Mouse (Mus musculus): Measurements from ENCODE around the gene Wbp4.
"Not testable (repeated sequence)": the region's sequence is repeated elsewhere in the genome, so short reads cannot be mapped to it uniquely, and the experiment has no call there.

Wbp4 gene

DNA sequence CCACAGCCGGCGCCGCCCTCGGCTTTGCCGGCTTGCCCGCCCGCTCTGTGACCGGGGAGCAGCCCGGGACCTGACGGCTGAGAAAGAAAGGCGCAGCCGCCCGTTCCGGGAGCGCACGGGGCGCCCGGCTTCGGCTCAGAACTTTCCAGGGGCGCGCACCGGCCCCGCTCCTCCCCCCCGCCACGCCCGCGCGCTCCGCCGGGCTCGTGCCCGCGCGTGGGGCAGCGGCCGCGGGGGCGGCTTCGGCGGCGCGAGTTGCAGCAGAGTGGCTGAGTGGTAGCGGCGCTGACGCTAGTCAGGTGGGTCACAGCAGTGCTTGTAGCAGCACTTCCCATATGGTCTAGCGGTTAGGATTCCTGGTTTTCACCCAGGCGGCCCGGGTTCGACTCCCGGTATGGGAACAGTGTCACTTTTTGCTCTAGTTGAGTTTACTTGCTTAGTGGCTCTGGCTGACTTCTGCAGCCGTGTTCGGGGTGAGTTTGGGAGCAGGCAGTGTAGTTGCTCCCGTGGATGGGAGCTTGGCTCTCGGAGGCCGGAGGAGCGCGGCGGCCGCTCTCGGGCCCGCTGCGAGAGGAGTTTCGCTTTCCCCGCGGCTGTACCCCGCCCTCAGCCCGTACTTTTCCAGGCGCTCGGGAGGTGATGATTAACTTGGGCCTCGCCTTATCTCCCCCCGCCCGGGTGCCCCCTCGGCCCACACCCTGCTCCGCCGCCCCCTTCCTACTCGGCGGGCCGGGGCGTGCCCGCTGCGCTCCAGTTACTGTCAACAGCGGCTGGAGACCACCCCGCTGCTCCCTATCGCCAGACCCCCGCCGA, at the start of gene Wbp4:
Wbp4 (minus strand) TSS at position 182 of the 813 bp plus-strand sequence.
- peak; percentile 94 for DNase-seq

DNA sequence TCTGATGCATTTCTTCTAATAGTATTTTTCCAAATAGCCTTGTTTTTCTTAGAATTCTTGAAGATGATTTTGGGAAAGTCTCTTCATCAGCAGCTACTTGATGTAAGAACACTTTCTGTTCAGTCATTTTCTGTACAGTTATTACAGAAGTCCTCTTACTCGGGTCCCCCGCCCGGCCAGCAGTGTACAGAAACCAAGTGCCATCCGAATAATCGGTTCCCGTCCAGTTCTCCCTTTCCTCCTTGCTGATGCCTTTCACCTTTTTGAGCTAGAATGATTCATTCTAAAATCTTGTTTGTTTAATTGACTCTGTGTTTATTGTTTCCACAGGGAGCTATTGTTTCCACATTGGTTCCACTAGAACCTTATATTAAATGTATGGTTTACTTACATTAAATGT, 49.4 kb upstream of the Wbp4 start:
- DNase-seq = no peak

DNA sequence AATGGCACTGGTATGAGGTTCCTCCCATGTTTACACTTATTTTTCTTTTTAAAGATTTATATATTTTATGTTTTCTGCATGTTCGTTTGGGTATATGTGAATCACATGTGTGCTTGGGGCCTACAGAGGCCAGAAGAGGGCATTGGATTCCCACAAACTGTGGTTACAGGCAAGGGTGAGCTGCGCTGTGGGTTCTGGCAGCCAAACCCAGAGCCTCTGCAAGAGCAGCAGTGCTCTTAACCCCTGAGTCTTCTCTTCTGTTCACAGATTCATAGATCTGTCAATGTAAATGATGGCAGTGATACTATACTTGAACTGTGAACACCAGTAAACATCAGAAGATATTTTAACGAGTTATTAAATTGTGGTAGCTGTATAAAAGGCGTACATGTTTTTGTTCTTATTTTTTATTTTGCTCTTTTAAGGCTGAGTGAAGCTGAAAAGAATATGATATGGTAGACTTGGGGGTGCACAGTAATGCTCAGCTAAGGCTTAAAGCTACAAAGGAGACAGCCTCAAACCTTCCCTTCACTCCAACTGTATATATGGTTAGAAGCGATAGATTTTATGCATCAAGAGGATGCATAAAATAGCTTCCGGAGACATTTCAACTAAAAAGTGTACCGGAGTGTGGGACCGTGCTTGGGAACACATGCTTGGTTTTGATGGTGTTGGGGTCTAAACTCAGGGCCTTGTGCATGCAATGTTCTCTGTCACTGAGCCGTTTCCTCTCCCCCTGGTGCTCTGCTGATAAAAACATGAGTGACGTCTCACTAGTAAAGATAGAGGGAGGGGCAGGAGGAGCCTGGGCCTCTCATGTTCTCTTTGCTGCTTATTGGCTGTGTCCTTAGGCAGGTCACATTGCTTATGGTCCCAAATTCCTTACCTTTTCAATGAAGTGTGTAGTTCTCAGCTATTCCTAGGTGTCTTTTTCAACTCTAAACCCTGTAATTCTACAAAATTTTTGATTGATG, 48.5 kb upstream of the Wbp4 start:
- no peak for DNase-seq

DNA sequence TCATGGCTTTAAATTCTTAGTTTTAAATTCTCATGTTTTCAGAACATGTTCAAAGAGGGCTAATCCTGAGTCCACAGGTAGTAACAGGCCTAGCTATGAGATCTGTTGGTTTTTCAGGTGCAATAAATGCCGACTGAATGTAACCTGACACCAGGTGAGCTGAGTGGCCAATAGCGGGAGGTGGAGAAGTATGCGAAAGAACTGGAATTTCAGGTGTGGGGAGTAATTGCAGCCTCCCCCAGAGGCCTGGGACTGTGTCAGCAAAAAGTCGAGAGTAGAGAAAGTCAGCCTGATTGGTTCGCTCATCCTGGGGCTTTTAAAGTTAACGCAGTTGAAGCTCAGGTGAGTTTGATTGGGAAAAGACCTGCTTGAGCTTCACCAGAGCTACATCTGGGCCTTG, 46.4 kb upstream of the Wbp4 start:
- DNase-seq = peak; percentile 72

DNA sequence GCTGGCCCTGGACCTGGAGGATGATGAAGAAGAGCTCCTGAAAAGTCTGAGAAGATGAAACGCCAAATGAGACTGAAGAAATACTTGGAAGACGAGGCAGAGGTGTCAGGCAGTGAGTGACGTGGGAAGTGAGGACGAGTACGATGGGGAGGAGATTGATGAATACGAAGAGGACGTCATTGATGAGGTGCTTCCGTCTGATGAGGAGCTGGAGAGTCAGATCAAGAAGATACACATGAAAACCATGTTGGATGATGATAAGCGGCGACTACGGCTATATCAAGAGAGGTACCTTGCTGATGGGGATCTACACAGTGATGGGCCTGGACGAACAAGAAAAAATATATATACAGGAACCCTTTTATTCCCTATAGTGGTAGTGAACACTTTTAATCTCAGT, 44.8 kb upstream of the Wbp4 start:
- DNase-seq = not testable (repeated sequence)

DNA sequence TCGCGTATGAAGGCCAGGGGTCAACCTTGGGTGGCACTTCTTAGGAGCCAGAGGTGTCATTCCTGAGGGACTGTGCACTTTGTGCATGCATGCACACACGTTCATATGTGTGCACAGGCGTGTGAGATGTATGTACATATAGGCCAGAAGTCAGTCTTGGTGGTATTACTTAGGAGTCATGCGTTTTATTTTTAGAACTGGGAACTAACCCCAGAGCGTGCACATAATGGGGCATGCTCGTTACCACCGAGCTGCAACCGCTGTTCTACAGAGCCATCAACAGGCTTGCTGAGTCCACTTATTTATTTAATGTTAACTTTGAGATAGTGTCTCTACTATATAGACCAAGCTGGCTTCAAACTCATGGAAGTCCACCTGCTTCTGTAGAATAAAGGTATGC, 41.1 kb upstream of the Wbp4 start:
- no peak for DNase-seq

DNA sequence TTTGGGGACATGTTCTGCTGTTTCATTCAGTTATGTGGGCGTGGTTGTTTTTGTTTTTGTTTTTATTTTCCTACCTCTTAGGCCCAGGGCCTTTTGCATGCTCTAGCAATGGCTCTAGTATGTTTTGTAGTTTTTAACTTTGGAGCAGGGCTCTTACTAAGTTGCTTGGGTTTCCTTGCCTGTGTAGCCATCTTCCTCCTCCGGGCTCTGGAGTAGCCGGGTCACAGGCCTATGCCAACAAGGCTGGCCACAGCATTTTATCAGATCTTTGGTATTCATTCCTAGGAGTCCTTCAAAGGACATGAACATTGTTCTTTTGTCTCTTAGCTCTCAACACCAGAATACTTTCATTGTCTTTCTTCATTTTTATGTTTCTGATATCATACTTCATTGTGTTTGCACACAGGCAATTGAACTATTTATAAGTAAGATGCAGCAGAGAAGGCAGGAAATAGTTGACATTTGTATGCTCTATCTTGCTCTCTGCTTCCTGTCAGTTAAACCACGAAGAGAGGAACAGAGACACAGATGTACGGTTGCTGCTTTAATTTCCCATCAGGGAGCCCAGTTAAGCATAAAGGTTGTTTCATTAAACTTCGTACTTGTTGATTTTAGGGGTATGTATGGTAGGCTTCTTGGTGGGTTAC, 40.3 kb upstream of the Wbp4 start:
- no peak for DNase-seq

DNA sequence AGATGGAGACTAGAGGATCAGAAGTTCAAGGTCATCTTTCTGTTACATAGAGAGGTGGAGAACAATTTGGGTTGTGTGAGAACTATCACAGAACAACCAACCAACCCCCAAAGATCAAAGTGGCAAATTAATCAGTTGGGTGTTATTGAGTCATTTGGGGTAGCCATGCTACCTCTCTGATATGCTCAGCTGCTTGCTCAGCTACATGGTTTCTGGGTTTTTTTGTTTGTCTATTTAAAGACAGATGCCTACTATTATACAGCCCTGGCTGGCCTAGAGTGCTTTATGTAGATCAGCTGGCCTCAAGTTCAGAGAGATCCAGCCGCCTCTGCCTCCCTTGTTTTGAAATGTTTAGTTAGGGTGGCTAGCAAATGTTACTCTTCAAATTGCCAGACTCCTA, 39.7 kb upstream of the Wbp4 start:
- DNase-seq = no peak

DNA sequence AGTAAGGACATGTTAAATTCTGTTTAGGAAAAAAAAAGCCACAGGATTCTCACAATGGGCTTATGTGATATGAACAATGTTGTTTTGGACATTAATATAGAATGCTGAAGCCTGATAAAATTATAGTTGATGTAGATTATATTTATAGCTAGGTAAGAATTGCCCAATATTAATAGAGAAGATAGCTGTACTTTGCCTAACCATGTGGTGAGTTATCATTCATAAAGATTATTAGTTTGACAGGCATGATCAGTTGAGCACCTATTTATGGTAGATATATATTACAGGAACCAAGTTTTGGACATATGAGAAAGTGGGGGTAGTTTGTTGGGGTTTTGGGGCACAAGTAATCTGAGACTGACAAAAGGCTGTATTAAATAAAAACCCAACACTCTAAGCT, 39.3 kb upstream of the Wbp4 start:
- DNase-seq = no peak

DNA sequence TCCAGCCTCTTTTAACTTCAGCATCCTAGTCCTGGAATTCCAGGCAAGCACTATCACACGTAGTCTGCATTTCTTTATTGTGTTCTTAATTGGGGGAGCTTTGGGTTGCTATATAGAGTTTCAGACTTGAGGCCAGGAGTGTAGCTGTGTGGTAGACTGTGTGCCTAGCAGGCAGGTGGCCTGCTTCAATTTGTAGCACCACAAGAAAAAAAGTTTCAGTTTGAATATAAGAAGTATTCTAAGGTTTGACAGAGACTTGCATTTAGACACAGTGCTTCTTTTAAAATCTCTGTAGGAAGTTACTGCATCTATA, 38.3 kb upstream of the Wbp4 start:
- DNase-seq = no peak

DNA sequence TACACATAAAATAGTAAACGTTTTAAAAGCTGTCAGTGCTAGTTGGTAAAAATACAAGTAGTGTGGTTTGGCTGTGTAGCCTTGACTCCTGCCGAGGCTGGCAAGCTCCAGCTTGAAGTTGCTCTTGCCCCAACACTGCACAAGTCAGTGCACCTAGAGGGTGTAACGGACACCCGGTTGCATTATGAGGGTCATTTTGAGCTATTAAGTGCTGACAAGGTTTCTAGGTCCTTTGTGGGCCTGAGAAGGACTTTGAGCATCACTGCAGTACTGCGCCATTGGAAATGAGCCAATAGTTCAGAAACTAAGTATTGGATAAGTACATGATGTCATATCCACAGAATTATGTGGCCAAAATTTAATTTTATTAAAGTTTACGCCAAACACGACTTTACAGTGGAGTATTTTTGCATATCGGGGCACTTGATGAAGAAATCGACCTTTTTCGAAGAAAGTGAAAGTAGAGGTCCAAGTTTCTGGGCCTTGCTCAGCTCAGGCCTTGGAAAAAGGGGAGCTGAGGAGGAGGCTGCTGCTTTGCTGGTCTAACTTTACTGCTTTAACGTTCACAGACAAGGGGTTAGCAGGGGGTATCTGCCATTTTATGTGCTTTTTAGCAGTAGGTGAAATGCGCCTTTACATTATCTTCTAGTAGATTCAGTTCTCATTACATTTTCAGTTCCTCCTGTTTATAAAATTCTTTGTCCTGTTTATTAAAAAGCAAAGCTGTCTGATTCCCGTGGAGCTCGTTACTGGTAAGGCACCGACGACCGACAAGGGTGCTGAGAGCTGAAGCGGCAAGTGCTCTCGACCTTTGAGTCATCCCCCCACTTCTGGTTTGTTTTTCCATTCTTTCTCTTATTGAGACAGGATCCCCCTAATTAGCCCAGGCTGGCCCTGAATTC, 37.7 kb upstream of the Wbp4 start:
- no peak for DNase-seq

DNA sequence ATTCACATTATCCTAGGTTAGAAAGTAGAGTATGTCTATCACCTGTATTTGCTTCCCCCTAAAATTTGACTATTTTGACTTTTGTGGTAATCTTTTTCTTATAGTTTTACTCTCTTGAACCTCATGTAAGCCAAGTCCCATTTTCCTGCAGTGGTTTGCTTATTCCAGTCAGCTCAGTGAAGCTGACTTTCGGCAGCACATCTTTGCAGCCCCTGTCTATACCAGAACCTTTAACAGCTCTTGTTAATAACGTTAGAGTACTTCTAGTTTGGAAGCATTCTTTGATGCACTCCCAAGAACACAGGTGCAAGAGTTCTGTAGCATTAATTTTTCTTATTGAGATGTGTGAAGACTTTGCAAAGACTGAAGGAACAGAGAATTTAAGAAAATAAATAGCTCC, 36.8 kb upstream of the Wbp4 start:
- DNase-seq = no peak

DNA sequence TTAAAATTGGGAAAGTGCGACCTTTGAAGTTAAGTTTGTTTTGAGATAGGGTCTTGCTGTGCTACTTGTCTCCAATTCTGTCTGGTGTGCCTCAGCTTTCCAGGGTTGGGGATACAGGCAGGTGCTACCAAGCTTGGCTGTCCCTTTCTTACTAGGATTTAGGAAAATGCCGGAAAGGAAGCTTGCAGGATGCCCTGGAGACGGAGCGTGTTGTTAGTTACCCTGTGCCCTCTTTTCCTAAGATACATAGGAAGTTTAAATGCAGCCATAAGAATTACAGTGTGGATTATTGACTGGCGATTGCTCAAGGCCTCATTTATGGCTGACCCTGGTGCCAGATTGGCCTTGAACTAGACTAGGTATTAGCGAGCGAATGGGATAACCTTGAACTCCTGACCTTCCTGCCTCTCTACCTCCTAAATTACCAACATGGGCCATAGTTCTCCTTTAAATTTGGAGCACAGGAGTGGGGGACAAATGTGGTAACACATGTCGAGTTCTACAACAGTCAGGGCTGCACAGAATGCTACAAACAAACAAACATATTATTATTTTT, 35.9 kb upstream of the Wbp4 start:
- DNase-seq = no peak

DNA sequence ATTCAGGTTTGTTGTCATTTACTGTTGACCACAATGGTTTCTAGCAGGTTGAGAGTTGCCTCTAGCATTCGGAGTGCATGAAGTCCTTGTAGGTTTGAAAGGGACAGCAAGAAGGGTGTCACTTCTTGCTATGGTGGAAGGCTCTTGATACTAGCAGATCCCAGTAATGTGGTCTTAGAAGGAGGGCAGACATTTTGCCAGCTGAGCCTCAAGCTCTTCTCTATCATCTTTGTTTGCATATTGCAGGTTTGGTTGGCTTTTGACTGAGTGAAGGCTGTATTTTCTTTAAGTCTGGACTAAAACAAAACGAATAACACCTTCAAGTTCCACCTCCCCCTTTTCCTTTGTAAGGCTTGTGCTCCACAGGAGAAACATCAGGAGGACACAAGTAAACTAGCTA, 35.4 kb upstream of the Wbp4 start:
- DNase-seq = no peak

DNA sequence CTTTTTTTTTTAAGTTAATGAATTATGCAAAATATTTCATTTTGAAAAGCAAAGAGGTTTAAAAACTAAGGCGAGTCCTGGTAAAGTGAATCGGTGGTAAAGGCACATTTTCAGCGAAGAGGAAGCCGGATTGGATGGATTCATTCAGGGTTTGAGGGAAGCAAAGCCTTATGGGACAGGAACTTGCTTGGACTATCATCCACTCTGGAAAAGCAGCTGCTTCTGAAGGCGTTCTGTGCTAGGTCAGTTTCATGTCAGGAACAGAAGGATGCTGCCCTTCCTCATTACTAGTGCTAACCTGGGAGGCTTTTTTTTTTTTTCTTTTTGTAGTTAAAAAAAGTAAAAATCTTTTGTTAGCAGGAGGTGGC, 34.9 kb upstream of the Wbp4 start:
- DNase-seq = no peak

DNA sequence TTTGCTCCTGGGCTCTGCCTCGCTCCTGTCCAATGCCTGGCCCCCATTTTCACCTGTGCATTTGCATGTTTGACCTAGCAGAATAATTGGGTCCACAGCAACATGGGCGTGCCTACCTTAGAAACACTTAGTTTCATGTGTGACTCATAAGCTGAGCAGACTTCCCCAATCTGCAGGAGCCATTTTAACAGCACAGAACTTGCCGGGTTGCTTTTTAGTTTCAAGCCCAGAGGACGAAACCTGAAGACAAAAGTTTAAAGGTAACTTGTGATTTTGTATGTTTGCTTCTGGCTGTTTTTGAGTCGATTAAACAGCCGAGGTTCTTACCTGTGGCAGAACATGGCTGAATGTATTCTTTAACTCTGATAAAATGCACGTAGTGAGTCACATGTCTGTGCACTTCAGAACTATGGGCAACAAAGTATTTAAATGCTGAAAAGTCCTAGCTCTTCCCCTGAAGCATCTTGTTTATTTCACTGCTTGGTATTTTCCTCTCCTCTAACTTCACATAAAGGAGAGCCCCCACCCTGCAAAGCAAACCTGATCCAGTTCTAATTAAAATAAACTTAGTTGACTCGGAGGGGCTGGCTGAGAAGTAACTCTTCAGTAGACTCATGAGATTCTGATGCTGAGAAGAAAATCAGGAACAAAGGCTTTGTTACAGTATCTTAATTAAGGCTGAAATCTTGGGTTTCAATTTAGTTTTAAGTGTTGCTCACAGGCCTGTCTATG, 34.4 kb upstream of the Wbp4 start:
- peak; percentile 54 for DNase-seq

DNA sequence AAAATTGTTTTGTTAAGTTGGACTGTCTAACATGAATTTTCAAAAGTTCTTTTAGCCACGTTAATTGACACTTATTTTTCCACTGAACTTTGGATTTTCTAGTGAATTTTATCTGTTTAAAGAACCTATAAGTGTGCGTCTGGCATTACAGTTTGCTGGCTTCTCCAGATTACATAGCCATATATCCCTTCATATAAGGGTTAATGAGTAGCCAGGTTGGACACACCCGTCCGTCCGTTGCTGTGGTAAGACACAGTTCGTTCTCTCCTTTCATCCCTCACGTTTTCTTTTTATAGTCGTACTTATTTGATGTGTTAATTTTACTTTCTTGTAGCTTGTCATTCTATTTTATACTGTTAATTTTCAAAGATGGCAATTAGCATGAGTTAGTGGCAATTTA, 33.8 kb upstream of the Wbp4 start:
- no peak for DNase-seq

DNA sequence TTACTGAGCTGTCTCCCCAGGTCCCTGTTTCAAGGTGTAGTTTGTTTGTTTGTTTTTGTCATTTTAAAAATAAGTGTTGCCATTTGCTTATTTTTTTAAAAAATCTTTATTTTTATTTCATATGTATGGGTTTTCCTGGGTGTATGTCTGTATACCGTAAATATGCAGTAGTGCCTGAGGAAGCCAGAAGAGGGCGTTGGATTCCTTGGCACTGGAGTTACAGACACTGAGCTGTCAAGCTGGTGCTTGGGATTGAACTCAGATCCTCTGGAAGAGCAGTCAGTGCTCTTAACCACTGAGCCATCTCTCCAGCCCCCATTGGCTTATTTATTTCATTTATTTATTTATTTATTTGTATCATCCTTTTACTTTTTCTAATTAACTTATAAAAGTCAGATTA, 32.6 kb upstream of the Wbp4 start:
- DNase-seq = no peak

DNA sequence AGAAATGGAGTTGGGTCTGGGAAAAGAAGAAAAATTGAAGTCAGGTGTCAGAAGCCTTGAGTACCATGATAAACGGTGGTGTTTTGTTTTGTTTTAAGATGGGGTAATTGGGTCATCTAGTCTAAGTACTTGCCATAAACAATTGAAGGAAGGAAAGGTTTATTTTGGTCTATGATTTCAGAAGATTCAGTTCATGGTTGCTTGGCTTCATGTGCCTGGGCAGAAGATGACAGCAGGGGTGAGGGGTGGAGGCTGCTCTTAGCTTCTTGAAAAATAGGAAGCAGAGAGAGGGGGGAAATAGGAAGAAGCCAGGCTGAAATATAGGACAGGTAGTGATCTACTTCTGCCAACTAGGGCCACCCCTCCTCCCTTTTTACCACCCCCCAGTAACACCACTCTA, 30.2 kb upstream of the Wbp4 start:
- peak; percentile 45 for DNase-seq

DNA sequence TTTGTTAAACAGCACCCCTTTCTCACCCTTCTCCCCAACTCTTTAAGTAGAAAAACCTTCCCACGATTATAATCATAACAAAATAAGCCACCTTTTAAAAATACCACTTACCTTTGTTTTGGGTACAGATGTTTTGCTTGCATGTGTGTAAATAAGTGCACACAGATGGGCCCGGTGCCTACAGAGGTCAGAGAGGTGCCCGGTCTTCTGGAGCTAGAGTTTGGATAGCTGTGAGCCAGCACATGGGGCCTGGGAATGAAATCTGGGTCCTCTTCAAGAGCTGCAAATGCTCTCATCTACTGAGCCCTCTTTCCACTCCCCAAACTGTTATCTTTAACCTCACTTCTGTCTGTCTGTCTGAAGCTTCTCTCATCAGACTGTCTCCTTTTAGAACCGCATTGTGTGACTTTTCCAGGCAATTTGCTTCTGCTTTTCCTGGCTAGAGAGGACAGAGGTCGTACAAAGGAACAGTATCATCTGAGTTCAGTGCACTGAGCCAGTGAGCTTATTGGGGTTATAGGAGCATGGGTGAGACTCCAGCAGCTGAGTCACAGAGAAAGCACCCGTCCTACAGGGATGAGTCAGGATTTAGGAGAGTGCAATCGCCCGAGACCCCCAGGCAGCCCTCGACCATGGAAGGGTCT, 27.5 kb upstream of the Wbp4 start:
- no peak for DNase-seq

DNA sequence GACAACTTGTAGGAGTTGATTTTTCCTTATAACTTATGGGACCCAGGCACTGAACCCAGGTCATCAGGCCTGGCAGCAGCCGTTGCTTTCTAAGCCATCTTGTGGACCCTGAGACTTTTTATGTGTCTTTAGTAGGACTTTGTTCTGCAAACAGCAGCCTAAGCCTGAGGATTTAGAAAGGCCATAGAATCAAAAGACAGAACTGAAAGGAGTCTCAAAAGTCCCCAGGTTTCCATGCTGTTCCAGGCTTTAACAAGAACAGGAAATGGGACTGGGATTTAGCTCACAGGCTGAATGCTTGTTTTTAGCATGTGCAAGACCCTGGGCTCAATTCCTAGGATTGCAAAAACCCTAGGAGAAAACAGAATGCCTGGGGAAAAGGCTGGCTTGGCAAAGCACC, 26.5 kb upstream of the Wbp4 start:
- DNase-seq = no peak

Measured in kidney, postnatal 14 days (tissue).